Mouse (Mus musculus): ENCODE measurements around the gene Zfyve9. TPM values are rescaled to one million over a fixed set of nuclear protein-coding genes. Genes with fewer than 3 reads are reported as not detected.

The Zfyve9 gene
- polyA plus RNA-seq, 1 experiment from 2014 or later: 5.2 TPM

DNA sequence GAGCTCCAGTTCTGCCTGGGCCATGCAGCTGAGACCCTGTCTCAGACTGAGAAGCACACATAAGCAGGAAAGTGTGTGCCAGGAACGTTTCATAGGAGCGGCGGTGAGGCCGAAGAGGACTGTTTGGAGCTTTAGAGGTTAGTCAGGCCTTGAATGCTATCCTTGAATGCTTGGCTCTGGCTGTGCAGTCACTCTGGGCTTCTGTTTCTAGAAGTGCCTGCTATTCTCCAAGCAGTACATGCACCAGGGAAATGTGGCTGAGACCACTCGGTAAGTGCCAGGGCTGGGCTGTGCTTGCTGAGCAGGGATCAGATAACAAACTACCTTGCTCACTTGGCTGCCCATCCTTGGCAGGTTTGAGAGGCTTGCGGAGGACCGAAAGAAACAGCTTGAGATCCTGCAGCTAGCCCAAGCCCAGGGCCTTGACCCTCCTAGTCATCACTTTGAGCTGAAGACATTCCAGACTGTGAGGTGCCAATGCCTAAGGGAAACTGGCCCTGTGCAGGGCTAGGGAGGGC, 151.2 kb downstream of the Zfyve9 start:
- no peak overlapping the region for H3K4me2 ChIP-seq (replicated peaks)
- WGBS: 91% methylated on average over 7 of the region's 7 CpGs
- H3K36me3 ChIP-seq: peaks cover 46% of the 10 kb centered on the region
- no peak for ATAC-seq
- no peaks in the 10 kb centered on the region for H3K27me3 ChIP-seq (replicated peaks)
- H3K4me1 ChIP-seq (replicated peaks): no peaks in the 10 kb centered on the region
- H3K9me3 ChIP-seq: no peaks in the 10 kb centered on the region
- no peak overlapping the region for H3K4me3 ChIP-seq (replicated peaks)
- no peak overlapping the region for H3K9ac ChIP-seq
- H3K27ac ChIP-seq: no peak overlapping the region

DNA sequence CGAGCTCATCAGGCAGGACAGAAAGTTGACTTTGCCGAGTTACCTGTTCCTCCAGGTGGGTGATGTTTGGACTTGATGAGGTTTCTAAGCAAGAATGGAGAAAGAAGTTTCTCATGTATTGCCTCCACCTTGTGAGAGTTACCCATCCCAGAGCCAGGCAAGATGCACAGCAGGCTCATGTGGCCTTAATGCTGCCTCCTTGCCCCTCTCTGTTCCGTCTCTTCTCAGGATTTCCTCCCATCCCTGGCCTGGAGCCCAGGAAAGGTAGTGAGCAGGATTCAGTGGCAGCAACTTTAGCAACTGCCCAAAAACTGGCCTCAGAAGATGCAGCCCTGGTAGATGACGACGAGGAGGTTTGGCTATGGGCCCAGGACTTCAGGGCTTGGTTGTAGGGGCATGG, 153.5 kb downstream of the Zfyve9 start:
- no peak overlapping the region for H3K4me2 ChIP-seq (replicated peaks)
- H3K4me1 ChIP-seq (replicated peaks): no peaks in the 10 kb centered on the region
- H3K9ac ChIP-seq: no peak overlapping the region
- peaks cover 38% of the 10 kb centered on the region for H3K36me3 ChIP-seq
- H3K4me3 ChIP-seq (replicated peaks): no peak overlapping the region
- 82% methylated on average over 5 of the region's 5 CpGs for WGBS
- no peak for ATAC-seq
- H3K27ac ChIP-seq: no peak overlapping the region
- no peaks in the 10 kb centered on the region for H3K27me3 ChIP-seq (replicated peaks)
- H3K9me3 ChIP-seq: no peaks in the 10 kb centered on the region

- Histone ChIP-seq H3K9ac (no peak overlapping the region), H3K4me1 (replicated peaks) (peaks cover 7% of the 10 kb centered on the region), H3K27me3 (replicated peaks) (no peaks in the 10 kb centered on the region), H3K4me3 (replicated peaks) (no peak overlapping the region), H3K36me3 (peaks cover 12% of the 10 kb centered on the region; the same call in 1 of the 2 replicates), H3K27ac (no peak overlapping the region), H3K4me2 (replicated peaks) (no peak overlapping the region), H3K9me3 (no peaks in the 10 kb centered on the region)
- no peak for ATAC-seq
- WGBS: 94% methylated on average over 6 of the region's 6 CpGs
These were observed 159.1 kb downstream of the Zfyve9 start for GRCm38 (mm10) chr4:108621504-108621903.

- WGBS: 13% methylated on average over 8 of the region's 8 CpGs
- ATAC-seq: 0 out of 2 replicates have a peak, but pooled peaks have one; percentile 0
These were observed 160.1 kb downstream of the Zfyve9 start for GRCm38 (mm10) chr4:108620536-108620935.

DNA sequence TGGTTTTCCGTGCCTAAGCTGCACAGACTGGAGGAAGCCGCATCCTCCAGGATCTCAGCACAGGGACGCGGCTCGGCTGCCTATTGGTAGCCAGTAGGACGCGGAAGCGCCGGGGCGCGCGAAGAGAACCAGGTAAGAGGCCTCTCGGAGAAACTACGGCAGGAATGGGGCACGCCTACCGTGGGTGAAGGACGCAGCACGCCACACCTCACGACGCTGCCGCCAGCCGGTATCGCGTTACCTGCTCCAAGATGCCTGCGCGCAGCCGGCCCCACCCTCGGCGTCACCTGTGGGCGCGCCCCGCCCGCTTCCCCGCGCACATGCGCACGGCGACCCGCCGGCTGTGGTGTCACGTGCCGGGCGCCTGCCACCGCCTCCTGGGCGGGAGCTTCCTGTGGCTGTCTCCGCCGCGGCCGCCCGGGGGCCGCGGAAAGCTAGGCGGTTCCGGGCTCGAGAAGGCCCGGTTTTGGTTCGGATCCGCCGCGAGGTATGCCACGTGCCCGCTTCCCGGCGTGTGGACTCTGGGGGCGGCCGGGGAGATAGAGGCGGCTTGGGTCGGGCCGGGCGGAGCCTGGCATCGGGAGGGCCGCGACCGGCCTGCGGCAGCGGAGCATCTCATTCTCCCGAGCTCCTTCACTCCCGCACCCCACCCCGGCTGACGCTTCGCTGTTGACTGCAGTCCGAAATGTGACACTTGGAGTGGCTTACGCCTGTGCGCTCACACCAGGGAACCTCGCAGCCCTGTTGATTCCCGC, 160.8 kb downstream of the Zfyve9 start, which contains the start of gene Cc2d1b:
TSS of gene Cc2d1b (plus strand) at position 354 of the 755 bp plus-strand sequence.
- Histone ChIP-seq H3K27ac (peak within 1 kb of the TSS; percentile 89), H3K4me1 (replicated peaks) (peaks cover 7% of the 10 kb centered on the region), H3K4me3 (replicated peaks) (peak within 1 kb of the TSS; percentile 92), H3K36me3 (peaks cover 6% of the 10 kb centered on the region; the same call in 1 of the 2 replicates), H3K27me3 (replicated peaks) (no peaks in the 10 kb centered on the region), H3K9ac (peak within 1 kb of the TSS; percentile 93), H3K9me3 (no peaks in the 10 kb centered on the region), H3K4me2 (replicated peaks) (peak within 1 kb of the TSS; percentile 84)
- 0% methylated on average over 86 of the region's 86 CpGs for WGBS
- ATAC-seq: peak; percentile 95

More at GRCm38 (mm10) chr4:108620536-108620935, 160.1 kb downstream of the Zfyve9 start:
- peak overlapping the region; percentile 92 for H3K4me3 ChIP-seq (replicated peaks)
- peak overlapping the region; percentile 93 for H3K9ac ChIP-seq
- H3K9me3 ChIP-seq: no peaks in the 10 kb centered on the region
- peak overlapping the region; percentile 89 for H3K27ac ChIP-seq
- H3K27me3 ChIP-seq (replicated peaks): no peaks in the 10 kb centered on the region
- peaks cover 7% of the 10 kb centered on the region for H3K4me1 ChIP-seq (replicated peaks)
- peaks cover 12% of the 10 kb centered on the region; the same call in 1 of the 2 replicates for H3K36me3 ChIP-seq
- peak overlapping the region; percentile 84 for H3K4me2 ChIP-seq (replicated peaks)

DNA sequence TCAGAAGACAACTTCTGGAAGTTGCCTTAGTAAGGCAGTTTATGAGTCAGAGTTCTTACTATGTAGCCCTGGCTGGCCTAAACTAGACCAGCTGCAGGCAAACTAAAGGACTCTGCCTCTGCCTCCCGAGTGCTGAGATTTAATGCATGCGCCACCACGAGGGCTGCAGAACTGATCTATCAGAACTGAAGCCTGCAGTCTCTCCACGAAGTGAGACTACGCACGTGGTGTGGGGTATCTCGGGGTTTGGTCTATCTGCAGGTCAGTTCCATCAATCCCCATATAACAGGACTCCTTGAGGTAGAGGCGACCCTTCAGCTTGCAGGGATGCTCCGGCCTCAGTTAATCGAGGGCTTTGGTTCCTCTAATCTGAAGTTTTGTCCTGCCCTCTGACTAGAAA, 161.4 kb downstream of the Zfyve9 start:
- Histone ChIP-seq H3K9me3 (no peaks in the 10 kb centered on the region), H3K27me3 (replicated peaks) (no peaks in the 10 kb centered on the region), H3K4me3 (replicated peaks) (peak overlapping the region; percentile 92), H3K27ac (peak overlapping the region; percentile 86), H3K36me3 (peaks cover 3% of the 10 kb centered on the region; the same call in 1 of the 2 replicates), H3K9ac (peak overlapping the region; percentile 93), H3K4me2 (replicated peaks) (peak overlapping the region; percentile 84), H3K4me1 (replicated peaks) (peaks cover 7% of the 10 kb centered on the region)
- peak; percentile 60 for ATAC-seq
- WGBS: 2% methylated on average over 10 of the region's 10 CpGs

GRCm38 (mm10) chr4:108618586-108618985, 162.0 kb downstream of the Zfyve9 start:
- 48% methylated on average over 4 of the region's 4 CpGs for WGBS
- H3K27ac ChIP-seq: peak overlapping the region; percentile 86; the same call in 1 of the 2 replicates
- ATAC-seq: no peak
- no peaks in the 10 kb centered on the region for H3K27me3 ChIP-seq (replicated peaks)
- H3K36me3 ChIP-seq: no peaks in the 10 kb centered on the region
- peak overlapping the region; percentile 92 for H3K4me3 ChIP-seq (replicated peaks)
- peak overlapping the region; percentile 93; the same call in 1 of the 2 replicates for H3K9ac ChIP-seq
- peak overlapping the region; percentile 84 for H3K4me2 ChIP-seq (replicated peaks)
- no peaks in the 10 kb centered on the region for H3K9me3 ChIP-seq
- H3K4me1 ChIP-seq (replicated peaks): peaks cover 7% of the 10 kb centered on the region

DNA sequence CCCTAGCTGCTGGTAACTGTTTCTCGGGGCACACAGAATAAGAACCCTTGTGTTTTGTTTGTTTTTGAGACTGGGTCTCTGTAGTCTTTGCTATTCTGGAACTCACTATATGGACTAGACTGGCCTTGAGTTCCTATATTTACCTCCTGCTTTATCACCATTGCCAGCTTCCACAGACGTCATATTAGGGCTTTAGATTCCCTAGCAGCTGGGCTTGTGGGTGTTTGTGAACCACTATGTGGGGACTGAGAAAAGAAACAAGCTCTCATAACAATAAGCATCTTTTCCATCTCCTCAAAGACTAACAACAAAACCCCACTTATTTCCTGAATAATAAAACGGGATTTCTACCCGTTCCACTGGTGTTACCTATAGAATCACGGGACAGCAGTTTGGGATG, 169.7 kb downstream of the Zfyve9 start:
- no peak for ATAC-seq
- 91% methylated on average over 5 of the region's 5 CpGs for WGBS
- H3K36me3 ChIP-seq: peaks cover 11% of the 10 kb centered on the region; the same call in 1 of the 2 replicates

DNA sequence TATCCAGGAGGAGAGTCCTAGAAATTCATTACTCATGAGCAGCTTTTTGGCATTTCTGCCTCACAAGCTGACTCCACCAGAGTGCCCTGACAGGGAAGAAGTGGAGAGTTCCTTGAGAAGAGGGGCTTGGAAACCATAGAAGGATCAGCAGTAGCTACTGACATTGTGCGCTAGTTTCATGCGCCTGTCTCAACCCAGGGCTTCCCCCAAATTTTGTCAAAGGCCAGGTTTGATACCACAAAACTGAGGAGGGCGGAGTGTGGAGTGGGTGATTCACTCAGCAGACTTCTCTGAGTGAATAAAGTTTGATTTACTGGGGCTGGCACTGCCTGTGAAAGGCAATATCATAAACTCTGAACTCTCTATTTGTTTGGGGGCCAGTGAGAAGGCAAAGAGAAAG, 171.9 kb downstream of the Zfyve9 start:
- peaks cover 29% of the 10 kb centered on the region for H3K36me3 ChIP-seq
- no peak overlapping the region for H3K4me2 ChIP-seq (replicated peaks)
- no peak overlapping the region for H3K4me3 ChIP-seq (replicated peaks)
- no peaks in the 10 kb centered on the region for H3K9me3 ChIP-seq
- H3K9ac ChIP-seq: no peak overlapping the region
- WGBS: 91% methylated on average over 3 of the region's 3 CpGs
- no peak for ATAC-seq
- H3K27ac ChIP-seq: no peak overlapping the region
- H3K27me3 ChIP-seq (replicated peaks): no peaks in the 10 kb centered on the region
- no peaks in the 10 kb centered on the region for H3K4me1 ChIP-seq (replicated peaks)

More for the DNA sequence above, 169.7 kb downstream of the Zfyve9 start:
- H3K9me3 ChIP-seq: no peaks in the 10 kb centered on the region
- no peaks in the 10 kb centered on the region for H3K27me3 ChIP-seq (replicated peaks)
- H3K9ac ChIP-seq: no peak overlapping the region
- H3K4me3 ChIP-seq (replicated peaks): no peak overlapping the region
- no peak overlapping the region for H3K27ac ChIP-seq
- H3K4me2 ChIP-seq (replicated peaks): no peak overlapping the region
- H3K4me1 ChIP-seq (replicated peaks): no peaks in the 10 kb centered on the region

DNA sequence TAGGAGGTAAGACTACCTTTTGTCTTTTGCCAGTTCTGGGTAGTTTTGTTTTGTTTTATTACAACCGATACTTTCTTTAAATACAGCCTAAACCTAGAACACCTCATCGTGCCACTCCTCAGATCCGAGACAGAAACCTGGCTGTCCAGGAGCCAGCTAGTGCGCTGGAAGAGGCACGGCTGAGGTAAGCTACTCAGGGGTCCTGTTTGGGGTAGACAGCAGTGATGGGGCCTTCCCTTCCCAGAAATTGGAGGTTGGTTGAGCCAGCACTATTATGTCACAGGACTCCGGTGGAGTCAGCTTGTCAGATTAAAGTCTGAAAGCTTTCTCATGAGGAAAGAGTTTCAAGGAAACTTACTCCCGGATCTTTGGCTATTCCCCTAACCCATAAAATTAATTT, 178.7 kb downstream of the Zfyve9 start:
- ATAC-seq: 0 out of 2 replicates have a peak, but pooled peaks have one; percentile 58
- peaks cover 34% of the 10 kb centered on the region for H3K36me3 ChIP-seq

DNA sequence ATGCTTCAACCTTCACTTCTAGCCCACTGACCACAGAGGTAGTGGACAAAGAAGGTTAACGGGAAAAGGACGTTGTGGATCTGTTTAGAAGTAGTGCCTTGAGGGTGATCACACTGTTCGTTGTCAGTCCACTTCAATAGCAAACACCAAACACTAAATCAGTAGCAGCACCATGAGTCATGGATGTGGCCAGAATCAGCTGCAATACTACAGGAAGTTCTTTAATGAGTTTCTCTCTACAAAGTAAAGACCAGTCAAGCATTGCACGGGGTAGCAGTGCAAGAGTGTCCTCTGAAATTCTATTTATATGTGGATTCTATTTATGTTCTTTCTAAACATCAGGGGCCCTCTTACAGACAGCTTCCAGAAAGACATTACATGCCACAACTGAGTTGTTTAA, 182.3 kb downstream of the Zfyve9 start:
- H3K36me3 ChIP-seq: peaks cover 5% of the 10 kb centered on the region; the same call in 1 of the 2 replicates
- H3K4me1 ChIP-seq (replicated peaks): no peaks in the 10 kb centered on the region
- WGBS: 68% methylated on average over 4 of the region's 4 CpGs
- no peak overlapping the region for H3K4me2 ChIP-seq (replicated peaks)
- H3K4me3 ChIP-seq (replicated peaks): no peak overlapping the region
- no peaks in the 10 kb centered on the region for H3K27me3 ChIP-seq (replicated peaks)
- H3K9me3 ChIP-seq: no peaks in the 10 kb centered on the region
- no peak overlapping the region for H3K9ac ChIP-seq
- H3K27ac ChIP-seq: no peak overlapping the region
- ATAC-seq: no peak

More for the DNA sequence above, 178.7 kb downstream of the Zfyve9 start:
- Histone ChIP-seq H3K27ac (no peak overlapping the region), H3K9ac (no peak overlapping the region), H3K4me1 (replicated peaks) (no peaks in the 10 kb centered on the region), H3K4me3 (replicated peaks) (no peak overlapping the region), H3K27me3 (replicated peaks) (no peaks in the 10 kb centered on the region), H3K9me3 (no peaks in the 10 kb centered on the region), H3K4me2 (replicated peaks) (no peak overlapping the region)
- WGBS: 82% methylated on average over 7 of the region's 7 CpGs

- Histone ChIP-seq H3K27me3 (replicated peaks) (no peaks in the 10 kb centered on the region), H3K9me3 (no peaks in the 10 kb centered on the region), H3K36me3 (no peaks in the 10 kb centered on the region), H3K4me3 (replicated peaks) (no peak overlapping the region), H3K4me2 (replicated peaks) (no peak overlapping the region), H3K4me1 (replicated peaks) (no peaks in the 10 kb centered on the region), H3K9ac (no peak overlapping the region), H3K27ac (0 out of 2 replicates have a peak overlapping the region, but pooled peaks have one; percentile 0)
- peak; percentile 62 for ATAC-seq
- 77% methylated on average over 1 of the region's 1 CpGs for WGBS
These were observed 184.8 kb downstream of the Zfyve9 start for GRCm38 (mm10) chr4:108595785-108596184.

Measured in intestine, embryonic 15.5 days (tissue).